Mouse (Mus musculus) mesoderm, embryonic 11.5 days (tissue): ENCODE results near the gene Zfp418.
"Not testable (repeated sequence)": the region's sequence is repeated elsewhere in the genome, so short reads cannot be mapped to it uniquely, and the experiment has no call there.

Experiments used
- DNase-seq: peaks from one replicate; pipeline ENCODE4 v3.0.0-alpha.2; 2012; ENCODE audit warnings: low read depth, low spot score

The Zfp418 gene

DNA sequence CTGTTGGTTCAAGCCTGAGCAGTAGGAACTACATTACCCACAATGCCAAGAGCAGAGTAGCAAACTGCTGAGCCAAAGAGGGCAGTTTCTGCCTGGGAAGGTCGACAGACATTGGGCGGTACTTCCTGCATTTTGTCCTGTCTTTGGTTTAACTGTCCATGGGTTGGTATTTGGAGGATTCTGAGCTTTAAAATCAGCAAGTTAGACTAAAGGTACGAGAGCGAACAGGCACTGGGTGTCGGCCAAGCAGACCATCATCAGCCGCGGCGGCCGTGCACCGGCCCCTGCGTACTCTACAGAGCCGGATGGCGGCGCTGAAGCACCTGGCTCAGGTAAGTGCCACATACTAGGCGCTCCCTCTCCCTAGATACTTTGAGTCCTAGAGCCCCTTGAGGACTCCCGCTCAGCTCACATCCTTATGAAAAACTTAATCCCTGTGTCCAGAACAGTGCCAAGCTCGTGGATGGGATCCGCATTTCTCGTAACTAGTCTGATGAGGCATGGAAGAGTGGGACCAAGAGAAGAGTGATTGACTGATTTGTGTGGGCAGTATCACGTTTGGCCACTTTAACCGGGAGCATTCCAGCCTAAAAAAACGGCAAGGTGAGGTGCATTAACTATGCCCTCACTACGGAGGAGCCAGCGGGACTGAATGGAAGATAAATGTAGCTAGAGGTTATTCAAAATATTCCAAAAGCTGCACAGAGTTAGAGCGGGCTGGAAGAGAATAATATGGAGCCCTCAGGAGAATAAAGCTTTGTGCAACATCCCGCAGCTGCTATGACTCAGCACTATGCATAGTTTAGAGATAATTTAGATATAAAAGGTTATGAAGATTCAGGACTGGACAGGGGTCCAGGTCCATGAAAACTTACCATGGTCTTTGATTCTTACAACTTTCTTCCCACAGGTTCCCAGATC is at the start of gene Zfp418:
Gene Zfp418 (plus strand): TSS at position 104 of the 921 bp plus-strand sequence.
- peak; percentile 40 for DNase-seq

- no peak for DNase-seq
Observed at GRCm38 (mm10) chr7:7121602-7121980, 49.5 kb upstream of the Zfp418 start.

DNA sequence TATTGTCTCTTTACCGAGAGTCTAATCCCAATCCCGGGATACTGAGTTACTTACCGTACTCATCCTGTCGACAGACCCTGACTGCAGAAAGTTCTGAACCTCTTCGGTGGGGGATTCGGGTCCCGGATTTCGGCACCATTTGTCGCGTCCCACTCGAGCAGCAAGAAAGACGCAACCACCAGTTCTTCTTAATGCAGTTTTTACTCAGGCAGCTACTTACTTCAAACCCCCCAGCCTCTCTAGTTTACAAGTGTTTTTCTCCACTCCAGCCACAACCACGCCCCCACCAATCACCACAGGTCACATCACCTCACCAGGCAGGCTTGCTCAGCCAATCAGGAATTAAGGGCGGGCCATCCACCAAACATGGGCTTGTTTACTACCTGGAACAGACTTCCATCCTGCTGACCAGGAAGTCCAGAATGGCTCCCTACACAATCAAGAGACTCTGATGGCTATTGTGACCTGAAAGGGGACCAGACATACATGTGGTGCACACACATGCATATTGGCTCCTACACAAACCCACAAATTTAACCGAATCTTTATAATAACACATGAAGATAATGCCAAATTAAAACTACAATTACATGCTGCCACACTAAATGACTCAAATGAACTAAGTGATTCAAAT is 40.5 kb upstream of the Zfp418 start:
- DNase-seq: not testable (repeated sequence)

DNA sequence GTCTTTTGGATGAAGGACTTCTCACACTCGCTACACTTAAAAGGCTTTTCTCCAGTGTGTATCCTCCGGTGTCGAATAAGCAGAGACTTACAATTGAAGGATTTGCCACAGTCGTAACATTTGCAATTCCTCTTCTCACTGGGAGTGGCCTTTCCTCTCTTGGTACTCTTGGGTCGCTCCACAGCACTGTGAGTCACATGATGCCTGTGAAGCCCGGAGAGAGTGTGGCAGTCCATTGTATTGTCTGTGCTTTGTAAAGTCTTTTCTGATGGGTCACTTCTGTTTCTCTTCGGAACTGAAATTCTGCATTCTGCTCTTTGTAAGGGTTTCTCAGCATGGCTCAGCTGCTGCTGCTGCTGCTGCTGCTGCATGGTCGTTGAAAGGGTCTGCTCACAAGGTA is 38.4 kb upstream of the Zfp418 start:
- DNase-seq: no peak

- DNase-seq: peak; percentile 76
Observed at GRCm38 (mm10) chr7:7136379-7136866, 34.7 kb upstream of the Zfp418 start, which contains the start of gene Zfp773. TSS of gene Zfp773 (minus strand) at chr7:7136755.

GRCm38 (mm10) chr7:7144215-7144614 is 26.9 kb upstream of the Zfp418 start:
- no peak for DNase-seq

DNA sequence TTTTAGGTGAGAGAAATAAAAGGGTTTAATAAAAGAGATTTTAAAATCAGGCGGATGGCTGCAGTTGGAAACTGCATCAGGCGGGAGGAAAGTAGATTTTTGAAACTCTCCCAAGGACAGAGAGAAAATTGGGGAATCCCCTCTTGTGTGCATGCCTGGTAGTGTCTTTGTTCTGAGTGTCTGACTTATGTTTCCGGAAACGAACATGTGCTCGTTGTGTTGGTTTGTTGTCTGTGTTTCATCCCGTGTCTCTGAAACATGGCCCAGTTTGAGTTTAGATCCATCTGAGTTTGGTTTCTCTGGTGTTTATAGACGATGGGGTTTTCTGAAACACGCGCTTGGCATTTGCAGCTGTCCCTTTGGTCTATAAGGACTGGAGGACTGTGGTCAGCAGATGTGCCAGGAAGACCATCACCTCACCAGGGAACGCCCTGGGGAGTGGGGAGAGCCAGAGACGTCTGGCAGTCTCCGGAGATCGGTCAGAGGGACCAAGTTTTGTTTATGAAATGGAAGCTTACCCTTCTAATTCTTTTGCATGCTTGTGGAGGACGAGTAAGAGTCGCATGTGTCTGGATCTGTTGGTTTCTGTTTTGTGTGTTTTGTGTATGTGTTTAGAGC is 25.0 kb upstream of the Zfp418 start:
- no peak for DNase-seq

GRCm38 (mm10) chr7:7185897-7186296 is 14.8 kb downstream of the Zfp418 start:
- no peak for DNase-seq

- DNase-seq: no peak
Observed at GRCm38 (mm10) chr7:7187417-7188190, 16.5 kb downstream of the Zfp418 start.

DNA sequence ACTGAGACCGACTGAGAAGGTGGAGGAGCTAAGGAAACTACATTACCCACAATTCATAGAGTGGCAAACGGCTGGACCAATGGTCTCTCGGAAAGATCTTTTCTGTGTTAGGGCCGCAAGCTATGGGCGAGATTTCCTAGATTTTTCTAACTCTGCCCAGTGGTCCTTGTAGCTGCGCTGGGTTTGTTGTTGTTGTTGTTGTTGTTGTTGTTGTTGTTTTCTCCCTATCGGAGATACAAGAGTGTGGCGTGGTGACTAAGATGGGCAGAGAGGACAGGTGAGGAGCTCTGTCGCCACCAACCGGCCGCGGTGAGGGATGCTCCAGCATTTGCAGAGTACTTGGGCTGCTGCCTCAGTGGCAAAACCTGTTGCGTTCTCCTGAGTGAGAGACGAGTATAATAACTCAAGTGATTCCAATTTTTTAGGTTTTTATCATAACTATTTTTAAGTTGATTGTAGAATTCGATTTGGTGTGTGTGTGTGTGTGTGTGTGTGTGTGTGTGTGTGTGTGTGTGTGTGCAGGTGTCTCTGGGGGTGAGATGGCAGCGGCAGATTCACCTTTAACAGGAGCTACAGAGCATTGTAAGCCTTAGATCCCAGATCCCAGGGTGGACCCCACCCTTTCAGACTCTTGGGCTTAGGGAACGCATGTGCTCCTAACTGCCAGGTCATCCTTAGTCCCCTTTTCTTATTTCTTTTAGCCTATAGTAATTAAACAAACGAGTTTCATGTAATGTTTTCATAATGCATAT is 17.2 kb downstream of the Zfp418 start:
- peak; percentile 60 for DNase-seq

DNA sequence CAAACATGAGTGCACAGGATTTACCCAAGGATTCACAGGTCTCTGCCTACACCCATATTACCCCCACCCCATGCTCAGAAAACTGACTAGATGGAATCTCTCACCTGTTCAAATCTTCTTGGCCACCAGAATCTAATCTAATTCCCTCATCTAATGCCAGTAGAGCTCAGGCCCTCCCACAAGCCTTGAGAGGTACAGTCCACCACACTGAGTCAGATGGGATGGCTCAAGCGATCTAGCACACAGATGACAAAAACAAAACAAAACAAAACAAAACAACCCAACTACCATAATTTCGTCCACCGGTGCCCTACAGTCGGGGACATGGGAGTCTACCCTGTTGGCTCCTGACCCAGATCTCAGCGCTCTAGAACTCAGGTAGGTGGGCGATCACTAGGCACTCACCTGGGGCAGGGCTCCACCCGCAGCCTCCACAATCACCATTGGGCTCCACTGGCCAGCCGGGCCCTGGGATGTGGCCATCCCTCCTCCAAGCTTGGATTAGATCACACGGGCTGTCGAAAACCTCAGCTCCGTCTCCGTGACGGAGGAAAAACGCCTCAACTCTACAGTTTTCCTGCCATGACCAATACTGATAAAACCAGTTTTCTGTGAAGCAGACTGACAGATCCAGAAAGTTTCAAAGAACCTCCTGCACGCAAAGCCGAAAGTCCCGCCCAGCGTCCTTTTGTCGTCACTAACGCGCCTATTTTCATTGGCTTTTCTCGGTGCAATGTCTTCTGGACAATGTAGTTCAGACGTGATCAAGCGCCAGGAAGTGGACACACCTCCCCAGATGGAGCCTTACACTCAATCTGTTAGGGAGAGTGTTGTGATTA is 38.4 kb downstream of the Zfp418 start, which contains the start of gene Zfp772:
Gene Zfp772 (minus strand): TSS at position 686 of the 839 bp plus-strand sequence.
- not testable (repeated sequence) for DNase-seq
